29 mouse cellular contexts compared by ENCODE assay signal in the genomic region with DNA sequence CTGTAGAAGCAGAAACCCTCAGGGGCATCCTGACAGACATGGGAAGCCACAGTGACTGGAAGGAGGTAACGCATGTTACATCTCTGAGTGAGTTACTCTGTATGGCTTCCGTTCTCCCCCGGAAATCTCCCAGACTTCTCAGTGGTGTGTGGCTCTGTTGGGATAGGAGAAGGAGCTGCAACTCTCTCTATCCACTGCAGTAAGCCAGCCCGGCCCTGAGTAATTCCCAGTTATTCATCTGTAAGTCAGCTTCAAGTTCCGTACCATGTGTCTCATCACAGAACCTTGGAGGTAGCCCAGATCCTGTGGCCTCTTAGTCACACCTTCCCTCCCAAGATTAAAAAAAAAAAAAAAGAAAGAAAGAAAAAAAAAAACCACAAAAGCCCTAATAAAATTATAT. TPM values are rescaled to one million over a fixed set of nuclear protein-coding genes. Genes with fewer than 3 reads are reported as not detected.
A peak's percentile ranks its signal among the peaks of the same experiment; 100 is the strongest.
DNase-seq lines count a peak whose midpoint lies in the region; ATAC-seq and TF ChIP-seq lines count a peak whose summit lies in the region.
"Had no signal": no experiment of that assay in that cellular context is flagged by ENCODE, and none has a peak within 500 bp of the region (broad histone marks: within the 10 kb centered on the region; RNA-seq: fewer than 3 reads in every experiment).

No protein-coding gene starts in this region.

- H3K27me3 ChIP-seq in C2C12 (ENCODE audit: control insufficient read depth, insufficient read depth, insufficient read length) = no peaks in the 10 kb centered on the region
- no peaks in the 10 kb centered on the region for H3K27me3 ChIP-seq in stomach, embryonic 14.5 days (ENCODE audit: control insufficient read depth, insufficient read depth, low read length)
- no peaks in the 10 kb centered on the region for H3K27me3 ChIP-seq in hindbrain, embryonic 11.5 days (ENCODE audit: control insufficient read depth, insufficient read depth, low read length)
- H3K27me3 ChIP-seq: CH12.LX; limb, embryonic 13.5 days; liver, embryonic 12.5 days; neural tube, embryonic 15.5 days had no signal

- peaks cover 29% of the 10 kb centered on the region for H3K79me3 ChIP-seq in C2C12 (ENCODE audit: low read depth)

- peak overlapping the region; percentile 37 for H3ac ChIP-seq in C2C12 (ENCODE audit: control insufficient read depth, insufficient read length, low read depth)

- no peak overlapping the region for H3K4me2 ChIP-seq in stomach, embryonic 14.5 days (replicated peaks; ENCODE audit: low read depth, low read length)
- H3K4me2 ChIP-seq in hindbrain, embryonic 11.5 days (replicated peaks; ENCODE audit: low read depth, low read length) = no peak overlapping the region
- H3K4me2 ChIP-seq: hindbrain, embryonic 14.5 days; neural tube, embryonic 15.5 days had no signal

- peak; percentile 65 to 82 for DNase-seq in adrenal gland, adult (ENCODE audit: inconsistent age in 2 of 2, low spot score in 1 of 2)
- DNase-seq in adrenal gland, adult 18-20 months (ENCODE audit: low spot score in 2 of 2) = no peak
- DNase-seq in adrenal gland, postnatal 25 days = peak; percentile 36
- no peak for DNase-seq in layer of hippocampus, adult 9-10 months (ENCODE audit: low spot score)
- no peak for DNase-seq in hindbrain, embryonic 11.5 days (ENCODE audit: low spot score)
- DNase-seq: cerebellum, adult 11 months; forebrain, postnatal 0 days; gastrocnemius, postnatal 25 days; heart, postnatal 36 days; kidney, adult 8-10 months; kidney, postnatal 14 days; layer of hippocampus, adult 9-11 months; lung, adult 18-20 months; lung, postnatal 10 days; thymus, postnatal 25 days had no signal

- H3K27ac ChIP-seq in stomach, embryonic 14.5 days (ENCODE audit: low read length) = 0 out of 2 replicates have a peak overlapping the region, but pooled peaks have one; percentile 64
- H3K27ac ChIP-seq in hindbrain, embryonic 11.5 days (ENCODE audit: low read depth, low read length) = no peak overlapping the region
- H3K27ac ChIP-seq: hindbrain, embryonic 14.5 days; limb, embryonic 13.5 days; liver, embryonic 12.5 days; neural tube, embryonic 15.5 days had no signal

- H3K9me3 ChIP-seq in stomach, embryonic 14.5 days (ENCODE audit: control insufficient read depth, low read depth, low read length) = no peaks in the 10 kb centered on the region
- no peaks in the 10 kb centered on the region for H3K9me3 ChIP-seq in hindbrain, embryonic 11.5 days (ENCODE audit: control insufficient read depth, low read length)
- H3K9me3 ChIP-seq: embryonic facial prominence, embryonic 10.5 days; G1E; limb, embryonic 13.5 days; liver, embryonic 12.5 days; midbrain, embryonic 10.5 days; neural tube, embryonic 15.5 days had no signal

- WGBS in stomach, embryonic 14.5 days = 82% methylated on average over 5 of the region's 5 CpGs
- WGBS in hindbrain, embryonic 11.5 days = 90% methylated on average over 5 of the region's 5 CpGs

- peak overlapping the region; percentile 0 for H3K4me3 ChIP-seq in C2C12 (ENCODE audit: insufficient read depth, poor library complexity, severe bottlenecking)
- no peak overlapping the region for H3K4me3 ChIP-seq in stomach, embryonic 14.5 days (ENCODE audit: low read depth, low read length)
- no peak overlapping the region for H3K4me3 ChIP-seq in hindbrain, embryonic 11.5 days (ENCODE audit: low read depth, low read length)
- H3K4me3 ChIP-seq: embryonic facial prominence, embryonic 10.5 days; limb, embryonic 13.5 days; liver, embryonic 12.5 days had no signal

- H3K79me2 ChIP-seq in C2C12 (ENCODE audit: control insufficient read depth, insufficient read depth) = peaks cover 32% of the 10 kb centered on the region

- no peak for TF ChIP-seq CTCF in C2C12 (IDR thresholded peaks at IDR 0.05; ENCODE audit: control insufficient read depth, insufficient read depth, insufficient read length)

- peaks cover 20% of the 10 kb centered on the region for H3K4me1 ChIP-seq in stomach, embryonic 14.5 days (ENCODE audit: control insufficient read depth, insufficient read depth, low read length)
- peaks cover 4% of the 10 kb centered on the region; the same call in 1 of the 2 replicates for H3K4me1 ChIP-seq in hindbrain, embryonic 11.5 days (replicated peaks; ENCODE audit: control insufficient read depth, insufficient read depth, low read length)

- ATAC-seq in stomach, embryonic 14.5 days (ENCODE audit: insufficient number of reproducible peaks, insufficient read depth, low FRiP score, low read depth) = no peak
- ATAC-seq in hindbrain, embryonic 11.5 days (ENCODE audit: low FRiP score) = no peak
- ATAC-seq: activated CD4-positive, CD25-positive, alpha-beta regulatory T cell, adult 4 months; forebrain, postnatal 0 days; liver, embryonic 12.5 days had no signal

- no peak overlapping the region for H3K9ac ChIP-seq in stomach, embryonic 14.5 days (replicated peaks; ENCODE audit: low read depth, low read length)
- no peak overlapping the region for H3K9ac ChIP-seq in hindbrain, embryonic 11.5 days (ENCODE audit: low read depth, low read length)
- H3K9ac ChIP-seq: forebrain, postnatal 0 days; hindbrain, embryonic 14.5 days; limb, embryonic 13.5 days; liver, embryonic 12.5 days; neural tube, embryonic 15.5 days had no signal

- peaks cover 17% of the 10 kb centered on the region for H3K36me3 ChIP-seq in C2C12 (ENCODE audit: control insufficient read depth, insufficient read depth)
- peaks cover 4% of the 10 kb centered on the region; the same call in 1 of the 2 replicates for H3K36me3 ChIP-seq in stomach, embryonic 14.5 days (ENCODE audit: control insufficient read depth, insufficient read depth, low read length)
- no peaks in the 10 kb centered on the region; the same call in 1 of the 2 replicates for H3K36me3 ChIP-seq in hindbrain, embryonic 11.5 days (ENCODE audit: control insufficient read depth, insufficient read depth, low read length)
- H3K36me3 ChIP-seq: liver, embryonic 12.5 days; neural tube, embryonic 15.5 days had no signal

TF ChIP-seq in C2C12, 6 proteins besides CTCF, POLR2A, EP300 and RAD21:
- TF ChIP-seq MAX (IDR thresholded peaks at IDR 0.05) (peak; percentile 84), CEBPB (IDR thresholded peaks at IDR 0.05; ENCODE audit: low read depth) (no peak), MYOG (IDR thresholded peaks at IDR 0.05; ENCODE audit: control insufficient read depth, extremely low read depth, insufficient read length) (no peak)
TF ChIP-seq in C2C12: peak in this region for 1.

RNA-seq across cellular contexts. Expression of a gene that starts 1.8 kb away (rescaled TPM):
- total RNA-seq in adrenal gland, adult 18-20 months (2021) = 10 to 100 TPM; 24.3 to 29.4 TPM
- 42.2 TPM for polyA plus RNA-seq in C2C12 (2012; fragmentation: generic; extraction: Trizol)
- 27.2 and 27.4 TPM in 2 replicates for total RNA-seq in adrenal gland, postnatal 25 days (2021)
- 36.1 and 39.3 TPM in 2 replicates for polyA plus RNA-seq in stomach, embryonic 14.5 days (2014; fragmentation: Nextera tagmentation; extraction: Ambion mirVana)
- polyA plus RNA-seq in hindbrain, embryonic 11.5 days (2014; fragmentation: Nextera tagmentation; extraction: Ambion mirVana) = 19.6 and 31.9 TPM in 2 replicates

RNA-seq across cellular contexts. Expression of a gene that starts 43.0 kb away (rescaled TPM):
- total RNA-seq in adrenal gland, adult 18-20 months (2021) = under 1 TPM; 0.23 to 0.51 TPM
- 0.81 TPM for polyA plus RNA-seq in C2C12 (2012; fragmentation: generic; extraction: Trizol)
- total RNA-seq in adrenal gland, postnatal 25 days (2021) = 0.52 TPM in 1 of 2 replicates, not detected in the other
- polyA plus RNA-seq in stomach, embryonic 14.5 days (2014; fragmentation: Nextera tagmentation; extraction: Ambion mirVana) = 0.26 and 1.0 TPM in 2 replicates
- 0.09 and 0.59 TPM in 2 replicates for polyA plus RNA-seq in hindbrain, embryonic 11.5 days (2014; fragmentation: Nextera tagmentation; extraction: Ambion mirVana)
- total RNA-seq: CH12.LX; common myeloid progenitor, adult 5-6 weeks; heart, adult 8-10 months; heart, postnatal 36 days had no signal
- polyA plus RNA-seq: G1E; heart, embryonic 14.5 days; liver, embryonic 12.5 days had no signal

Comparison
In these comparisons a context has a peak if more than half of its experiments do, and no peak if none do; other contexts are left out.
1. DNase-seq: peak in adrenal gland, adult (2 of 2) and adrenal gland, postnatal 25 days (single experiment); none in adrenal gland, adult 18-20 months (0 of 2), layer of hippocampus, adult 9-10 months (single experiment) and hindbrain, embryonic 11.5 days (single experiment).